Mouse (Mus musculus): ENCODE measurements around the gene Hfe. TPM values are rescaled to one million over a fixed set of nuclear protein-coding genes. Genes with fewer than 3 reads are reported as not detected.
A peak's percentile ranks its signal among the peaks of the same experiment; 100 is the strongest.
"Not testable (repeated sequence)": the region's sequence is repeated elsewhere in the genome, so short reads cannot be mapped to it uniquely, and the experiment has no call there.

The Hfe gene
- polyA plus RNA-seq, 1 experiment from 2014 or later: 9.4 TPM

DNA sequence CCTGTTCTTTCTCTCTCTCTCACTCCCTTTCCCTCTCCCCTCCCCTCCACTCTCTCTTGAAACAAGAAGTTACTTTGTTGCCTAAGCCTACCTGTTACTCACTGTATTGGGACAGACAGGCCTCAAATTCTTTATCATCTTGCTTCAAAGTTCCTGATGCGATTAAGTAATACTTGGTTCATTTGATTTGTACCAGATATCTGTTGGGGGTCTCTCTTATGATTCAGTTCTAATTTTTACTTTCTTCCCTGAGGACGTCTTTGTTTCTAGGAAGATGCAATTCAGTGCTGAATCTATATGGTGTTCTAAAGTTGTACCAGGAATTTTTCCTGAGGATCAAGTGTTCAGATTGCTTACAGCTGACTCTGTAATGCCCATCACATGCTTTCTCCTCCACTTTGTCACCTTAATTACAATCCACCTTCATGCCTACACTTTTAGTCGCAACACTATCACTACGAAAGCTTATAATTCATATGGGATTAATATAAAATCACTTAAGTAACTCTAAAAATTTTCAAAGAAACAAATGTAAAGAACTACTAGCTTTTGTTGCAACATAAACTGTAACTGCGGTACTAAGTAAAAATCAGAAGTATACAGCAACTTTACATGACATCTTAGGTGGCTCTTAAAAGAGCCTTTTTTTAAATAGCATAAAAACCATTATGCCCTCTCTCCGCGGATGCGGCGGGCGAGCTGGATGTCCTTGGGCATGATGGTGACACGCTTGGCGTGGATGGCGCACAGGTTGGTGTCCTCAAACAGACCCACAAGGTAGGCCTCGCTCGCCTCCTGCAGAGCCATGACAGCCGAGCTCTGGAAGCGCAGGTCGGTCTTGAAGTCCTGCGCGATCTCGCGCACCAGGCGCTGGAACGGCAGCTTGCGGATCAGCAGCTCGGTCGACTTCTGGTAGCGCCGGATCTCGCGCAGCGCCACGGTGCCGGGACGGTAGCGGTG, 34.0 kb upstream of the Hfe start:
- DNase-seq (ENCODE audit: low spot score): peak; percentile 28

DNA sequence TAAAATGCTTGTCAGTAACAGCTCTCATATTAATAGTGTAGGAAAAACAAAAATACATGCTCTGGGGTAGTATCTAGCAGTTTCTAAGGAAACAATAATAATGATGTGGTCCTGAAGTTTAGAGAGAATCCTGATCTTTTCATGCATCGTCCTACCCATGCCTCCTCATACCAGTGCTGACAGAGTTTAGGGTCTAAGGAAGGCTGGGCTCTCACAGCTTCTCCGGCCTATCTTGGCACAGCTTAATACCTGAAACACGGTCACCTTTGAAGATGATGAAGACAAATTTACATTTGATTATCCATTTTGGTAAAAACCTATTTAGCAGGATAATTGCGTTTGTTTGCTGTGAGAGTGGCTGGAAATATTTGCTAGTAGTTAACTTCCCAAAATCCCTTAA, 33.3 kb upstream of the Hfe start:
- peak; percentile 5 for DNase-seq (ENCODE audit: low spot score)

DNA sequence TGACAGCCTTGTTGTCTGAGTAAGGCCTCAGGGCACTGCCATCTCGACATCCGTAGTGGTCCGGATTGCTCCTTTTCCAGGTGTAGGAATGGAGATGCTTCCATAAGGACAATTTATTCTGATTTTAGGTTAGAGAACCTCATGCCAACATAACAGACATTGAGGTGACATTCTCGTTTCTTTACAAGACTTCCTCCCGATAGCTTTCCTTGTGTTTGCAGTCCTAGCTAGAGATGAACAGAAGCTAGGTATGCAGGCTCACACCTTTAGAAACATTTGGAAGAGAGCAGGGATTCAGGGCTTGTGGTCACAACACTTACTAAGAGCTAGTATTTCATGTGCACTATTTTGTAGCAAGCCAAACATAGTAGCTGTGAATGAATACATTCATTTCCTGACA, 32.6 kb upstream of the Hfe start:
- peak; percentile 1 for DNase-seq (ENCODE audit: low spot score)

DNA sequence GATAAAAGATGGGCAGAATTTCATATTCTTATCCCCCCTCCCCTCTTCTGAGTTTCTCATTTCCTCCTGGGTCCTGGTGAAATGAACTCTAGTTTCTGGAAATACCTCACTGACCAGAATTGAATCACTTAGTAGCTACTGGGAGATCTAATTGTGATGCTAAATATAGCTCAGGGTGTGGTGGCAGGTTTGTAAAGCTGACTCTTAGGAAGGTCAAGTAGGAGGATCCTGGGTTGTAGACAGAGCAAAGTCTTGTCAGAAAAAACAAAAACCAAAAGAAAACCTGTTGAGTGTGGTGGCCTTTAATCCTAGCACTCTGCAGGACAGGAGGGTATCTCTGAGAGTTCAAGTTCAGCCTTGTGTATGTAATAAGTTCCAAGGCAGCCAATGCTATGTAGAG, 31.4 kb upstream of the Hfe start:
- DNase-seq (ENCODE audit: low spot score): peak; percentile 2

DNA sequence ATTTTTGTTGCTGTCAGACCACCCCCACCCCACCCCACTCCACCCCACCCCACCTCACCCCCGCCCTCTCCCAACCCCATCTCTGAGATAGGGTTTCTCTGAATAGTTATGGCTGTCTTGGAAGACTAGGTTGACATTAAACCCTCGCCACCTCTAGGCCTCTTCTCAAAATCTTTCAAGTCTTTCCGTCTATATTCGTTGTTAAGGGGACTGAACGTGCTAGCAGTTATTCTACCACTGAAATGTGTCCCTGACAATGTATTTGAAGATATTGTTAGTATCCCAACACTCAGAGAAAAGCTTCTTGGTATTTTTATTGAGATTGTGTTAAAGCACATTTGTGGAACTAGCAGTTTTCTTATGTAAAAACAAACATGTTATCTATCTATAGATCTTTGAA, 30.3 kb upstream of the Hfe start:
- peak; percentile 13 for DNase-seq (ENCODE audit: low spot score)

DNA sequence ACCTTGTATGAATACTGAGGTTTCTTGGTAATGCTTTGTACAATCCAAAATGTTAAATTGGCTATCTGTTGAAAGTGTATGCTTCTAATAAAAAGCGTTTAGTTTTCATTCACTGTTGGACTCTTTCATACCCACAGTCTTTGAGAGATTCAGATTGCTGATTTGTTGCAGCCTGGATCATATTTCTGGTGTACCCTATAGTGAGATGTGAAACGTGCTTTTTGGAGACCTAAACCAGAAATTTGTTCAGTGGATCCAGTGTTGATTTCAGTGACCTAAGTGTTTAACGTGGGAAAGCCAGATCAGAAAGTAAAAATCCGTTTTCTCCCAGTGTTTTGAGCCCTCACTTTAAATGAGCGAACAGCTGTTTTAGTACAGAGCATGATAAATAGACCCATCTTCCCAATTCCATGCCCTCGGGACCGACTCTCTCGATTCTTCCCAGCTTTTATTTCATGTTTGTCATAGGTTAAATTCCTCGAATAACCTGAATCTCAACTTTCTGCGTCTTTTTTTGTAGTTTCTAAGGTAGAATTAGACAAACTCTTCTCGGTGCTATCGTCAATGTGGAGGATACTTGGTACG, 29.7 kb upstream of the Hfe start:
- no peak for DNase-seq (ENCODE audit: low spot score)

DNA sequence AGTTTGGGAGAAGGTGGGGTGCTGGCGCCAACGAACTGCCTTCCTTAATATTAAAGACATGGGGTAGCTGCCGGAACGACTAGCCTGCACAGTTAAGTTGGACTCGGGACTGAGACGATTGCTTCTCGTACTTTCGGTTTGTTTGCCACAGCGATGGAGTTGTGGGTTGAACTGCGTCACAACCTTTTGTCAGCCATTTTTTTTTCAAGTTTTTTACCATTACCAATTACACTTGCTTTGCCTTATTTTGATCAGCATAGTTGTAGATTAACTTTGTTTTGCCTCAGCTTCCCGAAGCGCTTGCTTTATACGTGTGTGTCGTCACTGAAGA, 29.2 kb upstream of the Hfe start:
- DNase-seq (ENCODE audit: low spot score): no peak

DNA sequence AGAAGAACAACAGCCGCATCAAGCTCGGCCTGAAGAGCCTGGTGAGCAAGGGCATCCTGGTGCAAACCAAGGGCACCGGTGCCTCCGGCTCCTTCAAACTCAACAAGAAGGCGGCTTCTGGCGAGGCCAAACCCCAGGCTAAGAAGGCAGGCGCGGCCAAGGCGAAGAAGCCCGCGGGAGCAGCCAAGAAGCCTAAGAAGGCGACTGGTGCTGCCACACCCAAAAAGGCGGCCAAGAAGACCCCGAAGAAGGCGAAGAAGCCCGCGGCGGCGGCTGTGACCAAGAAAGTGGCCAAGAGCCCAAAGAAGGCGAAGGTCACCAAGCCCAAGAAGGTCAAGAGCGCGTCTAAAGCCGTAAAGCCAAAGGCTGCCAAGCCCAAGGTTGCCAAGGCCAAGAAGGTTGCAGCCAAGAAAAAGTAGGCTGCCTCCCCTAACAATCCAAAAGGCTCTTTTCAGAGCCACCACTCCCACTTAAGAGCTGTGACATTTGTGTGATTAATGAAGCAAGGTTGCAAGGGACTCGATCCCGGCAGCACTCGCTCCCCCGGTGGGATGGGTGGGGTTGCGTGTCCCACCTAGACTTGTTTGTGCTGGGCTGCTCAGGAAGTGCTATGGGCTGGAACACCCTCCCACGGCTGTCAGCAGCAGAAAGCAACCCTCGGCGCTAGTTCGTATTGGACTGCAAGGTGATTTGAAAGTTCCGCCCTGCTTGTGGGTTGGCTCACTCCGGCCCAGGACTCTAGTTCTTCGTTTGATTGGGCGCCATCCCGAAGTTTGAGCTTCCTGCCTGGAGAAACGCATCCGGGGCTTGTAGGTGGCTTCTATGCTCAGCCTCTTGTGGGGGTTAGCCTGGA, 28.6 kb upstream of the Hfe start:
- DNase-seq (ENCODE audit: low spot score): peak; percentile 94

DNA sequence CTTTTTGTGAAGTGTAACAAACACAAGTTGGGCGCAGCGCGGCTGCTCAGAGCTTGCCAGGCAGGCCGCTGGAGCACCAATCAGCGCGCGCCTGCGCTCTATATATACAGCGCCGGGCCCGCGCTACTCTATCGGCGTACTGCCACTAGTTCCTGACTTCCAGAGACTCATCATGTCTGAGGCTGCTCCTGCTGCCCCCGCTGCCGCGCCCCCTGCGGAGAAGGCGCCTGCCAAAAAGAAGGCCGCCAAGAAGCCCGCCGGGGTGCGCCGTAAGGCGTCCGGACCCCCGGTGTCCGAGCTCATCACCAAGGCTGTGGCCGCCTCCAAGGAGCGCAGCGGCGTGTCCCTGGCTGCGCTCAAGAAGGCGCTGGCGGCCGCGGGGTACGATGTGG, 28.0 kb upstream of the Hfe start, which contains the start of gene Hist1h1c:
Gene Hist1h1c, plus strand, starts transcription at position 132 of the 392 bp plus-strand sequence.
- peak; percentile 96 for DNase-seq (ENCODE audit: low spot score)

DNA sequence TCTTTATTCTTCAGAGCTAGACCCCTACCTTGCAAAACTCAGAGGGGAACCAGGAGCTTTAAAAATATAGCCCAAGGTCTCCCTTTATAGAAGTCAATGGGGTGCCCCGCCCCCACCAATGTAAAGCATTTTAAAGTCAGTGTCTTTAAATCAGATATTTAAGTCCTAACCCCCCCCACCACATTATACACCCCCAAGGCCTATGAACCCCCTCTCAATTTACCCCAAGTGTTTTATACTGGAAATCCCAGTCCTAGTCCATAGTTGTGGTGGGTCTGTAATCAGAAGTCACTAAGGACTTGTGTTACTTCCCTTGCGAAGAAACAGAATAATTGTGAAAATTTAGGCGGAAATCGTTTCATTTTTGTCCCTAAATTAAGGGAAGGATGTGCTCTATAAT, 27.4 kb upstream of the Hfe start:
- DNase-seq (ENCODE audit: low spot score): peak; percentile 59

DNA sequence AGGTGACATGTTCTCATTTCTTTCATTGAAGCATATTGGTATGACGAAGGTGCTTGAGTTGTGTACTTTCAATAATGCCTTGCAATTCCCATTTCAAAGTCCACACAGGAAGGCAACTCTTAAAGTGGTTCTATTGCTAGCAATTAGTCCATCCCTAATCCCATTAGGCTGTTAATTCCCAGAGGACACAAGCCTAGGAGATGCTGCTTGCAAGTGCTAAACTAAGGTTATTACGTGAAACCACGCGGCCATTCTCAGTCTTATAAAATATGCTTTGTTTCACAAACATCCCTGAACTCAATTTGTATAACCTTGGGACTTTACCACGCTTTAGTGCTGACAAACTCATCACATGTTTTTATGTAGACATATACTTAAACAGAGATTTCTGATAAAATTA, 26.4 kb upstream of the Hfe start:
- no peak for DNase-seq (ENCODE audit: low spot score)

DNA sequence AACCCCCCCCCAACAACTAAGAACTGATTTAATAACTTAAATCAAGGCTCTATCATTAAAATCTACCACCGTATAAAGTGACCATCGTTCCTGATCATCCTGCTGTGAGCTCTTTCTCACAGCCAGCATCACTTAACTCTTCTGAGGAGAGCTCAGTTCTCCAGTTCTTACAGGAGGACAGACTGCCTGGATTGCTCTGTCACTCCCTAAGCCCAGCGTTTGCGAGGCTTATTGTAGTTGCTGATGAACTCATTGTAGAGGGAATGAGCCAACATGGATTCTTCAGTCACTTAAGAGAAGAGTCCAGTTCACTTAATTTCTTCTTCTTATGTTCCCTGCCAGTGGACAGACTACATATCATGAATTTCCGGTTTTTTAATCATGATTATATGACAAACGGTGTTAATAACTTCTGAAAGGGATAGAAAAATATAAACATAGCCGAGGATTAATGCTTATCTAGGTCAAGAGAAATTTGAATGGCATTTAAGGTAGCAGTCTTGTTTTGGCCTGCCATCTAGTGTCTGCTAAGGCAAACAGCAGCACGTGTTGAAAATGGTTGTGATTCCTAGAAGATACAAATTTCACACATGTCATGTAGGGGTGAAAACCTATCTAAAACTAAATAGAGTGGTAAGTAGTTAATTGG, 21.6 kb upstream of the Hfe start:
- DNase-seq (ENCODE audit: low spot score): peak; percentile 67

DNA sequence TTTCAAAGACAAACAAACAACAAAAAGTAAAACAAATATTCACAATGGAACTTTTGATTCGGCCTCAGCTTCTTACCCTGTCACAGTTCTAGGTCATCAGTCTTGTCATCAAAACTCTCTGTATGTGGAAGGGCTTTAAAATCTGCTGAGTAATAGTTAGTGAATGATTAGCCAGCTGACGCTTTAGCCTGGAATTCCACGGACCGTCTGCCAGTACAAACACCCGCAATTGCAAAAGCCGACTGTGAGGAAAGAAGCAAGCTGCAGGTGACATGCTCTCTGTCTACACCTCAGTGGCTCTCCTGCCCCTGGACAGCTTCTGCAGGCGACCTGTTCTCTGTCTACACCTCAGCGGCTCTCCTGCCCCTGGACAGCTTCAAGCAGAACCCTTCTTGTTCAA, 19.8 kb upstream of the Hfe start:
- no peak for DNase-seq (ENCODE audit: low spot score)

DNA sequence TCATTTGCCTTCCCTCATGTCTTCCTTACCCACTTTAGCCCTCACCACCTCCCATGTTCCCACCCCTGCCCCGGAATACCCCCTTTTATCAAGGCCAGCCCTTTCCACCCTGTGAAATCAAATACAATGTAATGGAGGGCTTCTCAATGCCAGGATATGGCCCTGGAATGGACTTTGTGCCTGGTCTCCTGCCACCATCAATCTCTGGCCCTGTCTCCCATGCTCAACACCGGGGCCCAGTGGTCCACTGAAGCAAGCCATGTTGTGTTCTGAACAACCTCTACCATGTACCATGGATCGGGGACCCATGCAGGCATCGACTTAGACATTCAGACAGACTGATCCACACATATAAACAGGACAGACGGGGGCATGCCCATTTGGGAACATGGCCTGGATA, 19.1 kb upstream of the Hfe start:
- DNase-seq (ENCODE audit: low spot score): no peak

DNA sequence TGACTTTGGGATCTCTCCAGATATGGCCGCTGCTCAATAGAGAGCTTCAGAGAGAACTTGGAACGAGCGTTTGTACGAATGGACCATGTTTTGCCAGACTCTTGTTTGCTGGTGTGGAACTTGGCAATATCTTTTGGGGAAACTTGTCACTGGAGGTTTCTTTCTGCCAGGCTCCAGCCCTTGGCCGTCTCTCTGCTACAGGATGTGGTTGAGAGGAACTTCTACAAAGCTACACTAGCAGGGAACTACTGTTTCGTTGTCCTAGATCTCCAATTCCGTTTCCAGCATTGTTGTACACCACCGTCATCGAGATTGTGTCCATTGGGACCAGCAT, 18.5 kb upstream of the Hfe start:
- DNase-seq (ENCODE audit: low spot score): peak; percentile 63

DNA sequence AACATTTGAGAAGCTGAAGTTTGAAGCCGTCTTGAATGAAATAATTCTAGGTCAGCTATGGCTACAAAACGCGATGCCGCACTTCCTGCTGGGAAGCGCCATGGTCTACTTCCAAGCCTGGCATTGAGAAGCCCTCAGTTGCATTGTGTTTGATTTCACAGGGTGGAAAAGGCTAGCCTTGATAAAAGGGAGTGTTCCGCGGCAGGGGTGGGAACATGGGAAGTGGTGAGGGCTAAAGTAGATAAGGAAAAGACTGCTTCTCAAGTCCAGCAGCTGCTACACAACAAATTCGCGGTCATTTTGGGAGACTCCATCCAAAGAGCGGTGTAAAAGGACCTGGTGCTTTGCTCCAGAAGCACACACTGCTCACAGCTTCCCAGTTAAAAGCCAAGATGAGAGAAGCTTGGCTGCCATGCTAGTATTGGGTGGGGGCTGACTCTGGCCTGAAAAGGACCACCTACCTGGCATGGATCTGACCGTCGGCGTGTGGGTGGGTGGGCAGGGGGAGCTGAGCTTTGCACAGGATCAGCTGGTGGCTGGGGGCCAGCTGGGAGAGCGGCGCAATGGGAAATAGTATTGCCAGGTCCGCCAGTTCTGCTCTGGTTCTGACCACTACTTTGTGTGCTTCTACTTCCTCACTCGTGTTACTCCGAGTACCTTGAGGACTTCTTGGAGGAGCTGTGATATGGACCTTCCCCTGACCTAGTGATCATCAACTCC, 18.0 kb upstream of the Hfe start:
- DNase-seq (ENCODE audit: low spot score): no peak

DNA sequence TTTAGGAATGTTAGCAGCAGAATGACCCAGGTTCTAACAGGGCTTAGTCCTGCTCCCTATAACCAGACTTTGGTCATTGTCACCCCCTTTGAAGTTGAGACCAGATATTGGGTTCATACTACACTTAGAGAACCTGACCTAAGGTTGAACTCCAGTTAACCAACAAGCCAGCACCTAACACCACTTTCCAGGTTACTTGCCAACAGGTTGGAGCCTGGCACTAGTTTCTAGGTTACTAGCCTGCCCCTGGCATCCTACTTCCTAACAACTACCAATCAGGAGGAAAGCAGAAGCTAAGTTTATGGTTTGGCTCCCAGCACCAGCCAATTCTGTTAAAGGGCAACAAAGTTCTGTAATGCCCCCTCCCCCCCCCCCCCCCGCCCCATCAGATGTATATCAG, 14.6 kb upstream of the Hfe start:
- no peak for DNase-seq (ENCODE audit: low spot score)

DNA sequence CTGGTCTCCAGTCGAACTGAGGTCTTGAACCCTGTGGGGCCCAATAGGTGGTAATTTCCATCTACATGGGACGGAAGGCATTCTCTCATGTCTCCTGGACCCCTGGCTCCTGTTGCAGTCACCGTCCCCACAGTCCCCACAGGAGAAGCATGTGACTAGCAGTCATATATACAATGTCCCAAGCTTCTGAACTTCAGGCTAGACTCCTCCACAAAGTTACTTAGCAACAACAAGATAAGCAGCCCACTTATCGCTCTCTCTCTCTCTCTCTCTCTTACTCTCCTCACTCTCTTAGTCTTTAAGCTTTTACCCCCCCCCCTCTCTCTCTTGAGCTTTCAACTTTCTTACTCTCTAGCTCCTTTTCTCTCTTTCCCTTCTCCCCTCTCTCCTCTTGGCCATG, 13.6 kb upstream of the Hfe start:
- DNase-seq (ENCODE audit: low spot score): no peak

DNA sequence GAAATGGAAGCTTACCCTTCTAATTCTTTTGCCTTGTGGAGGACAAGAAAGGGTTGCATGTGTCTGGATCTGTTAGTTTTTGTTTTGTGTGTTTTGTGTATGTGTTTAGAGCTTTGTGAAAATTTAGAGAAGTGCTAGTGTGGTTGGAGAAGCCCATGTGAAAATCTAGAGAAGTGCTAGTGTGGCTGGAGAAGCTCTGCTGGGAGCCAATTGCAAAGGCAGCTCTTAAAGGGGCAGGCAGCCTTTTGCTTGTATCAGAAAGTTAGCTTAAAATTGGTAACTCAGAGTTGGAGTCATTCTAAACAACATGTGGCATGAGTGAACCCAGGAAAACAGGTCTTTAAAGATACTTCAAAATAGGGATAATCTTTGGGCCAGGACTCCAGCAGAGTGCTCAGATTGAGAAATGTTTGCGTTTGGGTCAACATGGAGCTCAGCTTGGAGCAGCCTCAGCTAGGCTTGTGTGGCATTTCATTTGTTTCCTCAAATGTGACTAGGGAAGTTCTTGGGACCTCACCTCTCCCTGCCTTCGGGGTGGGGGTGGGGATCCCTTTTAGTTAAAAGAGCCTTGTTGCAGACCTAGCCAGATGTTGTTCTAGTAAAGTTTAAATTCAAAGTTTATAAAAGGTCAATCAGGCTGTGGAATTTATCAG, 7.1 kb upstream of the Hfe start:
- DNase-seq (ENCODE audit: low spot score): not testable (repeated sequence)

DNA sequence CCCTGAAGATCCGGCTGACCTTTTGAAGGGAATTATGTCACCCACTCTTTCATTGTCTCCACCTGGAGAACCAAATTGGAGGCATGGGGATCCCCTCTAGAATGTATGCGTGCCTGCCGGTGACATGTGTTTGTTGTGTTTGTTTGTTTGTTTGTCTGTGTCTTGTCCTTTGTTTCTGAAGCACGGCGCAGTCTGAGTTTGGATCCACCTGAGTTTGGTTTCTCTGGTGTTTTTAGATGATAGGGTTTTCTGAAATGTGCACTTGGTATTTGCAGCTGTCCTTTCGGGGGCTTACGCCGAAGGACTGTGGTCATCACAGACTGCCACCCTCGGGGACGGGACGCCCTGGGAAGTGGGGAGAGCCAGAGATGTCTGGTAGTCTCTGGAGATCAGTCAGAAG, 6.5 kb upstream of the Hfe start:
- DNase-seq (ENCODE audit: low spot score): no peak

Measured in thymus, postnatal 0 days (tissue).